In genomic region chr3:108870631-108871030, GRCm38 (mm10) we compare ENCODE assay signal across 27 mouse cellular contexts. TPM values are rescaled to one million over a fixed set of nuclear protein-coding genes. Genes with fewer than 3 reads are reported as not detected.
DNase-seq lines count a peak whose midpoint lies in the region; TF ChIP-seq lines count a peak whose summit lies in the region.
"Had no signal": no experiment of that assay in that cellular context is flagged by ENCODE, and none has a peak within 500 bp of the region (broad histone marks: within the 10 kb centered on the region; RNA-seq: fewer than 3 reads in every experiment).

No protein-coding gene starts in this region.

- WGBS in cerebellum, adult 2 months, result 84% methylated on average over 6 of the region's 6 CpGs
- WGBS in kidney, adult 2 months, result 79% methylated on average over 6 of the region's 6 CpGs

- no peak for TF ChIP-seq POLR2A in cerebellum, adult 2 months (IDR thresholded peaks at IDR 0.05; ENCODE audit: borderline replicate concordance, insufficient read depth, low read length)
- TF ChIP-seq POLR2A in kidney, adult 2 months (IDR thresholded peaks at IDR 0.05; ENCODE audit: low read depth, low read length), result no peak

- no peak for TF ChIP-seq CTCF in cerebellum, adult 2 months (IDR thresholded peaks at IDR 0.05; ENCODE audit: borderline replicate concordance, insufficient read depth, low read depth, low read length)
- no peak for TF ChIP-seq CTCF in gastrocnemius, adult 2 months (IDR thresholded peaks at IDR 0.05)
- TF ChIP-seq CTCF in kidney, adult 2 months (conservative IDR thresholded peaks at IDR 0.05; ENCODE audit: insufficient read depth, insufficient read length, low read depth, low read length), result no peak

- H3K4me1 ChIP-seq in cerebellum, adult 2 months (ENCODE audit: control insufficient read depth, insufficient read depth, low read length), result no peaks in the 10 kb centered on the region
- no peaks in the 10 kb centered on the region for H3K4me1 ChIP-seq in kidney, adult 2 months (ENCODE audit: control insufficient read depth, insufficient read depth, low read length)
- H3K4me1 ChIP-seq: embryonic facial prominence, embryonic 12.5 days; embryonic facial prominence, embryonic 15.5 days; heart, embryonic 12.5 days; heart, embryonic 15.5 days; hindbrain, embryonic 13.5 days; intestine, embryonic 15.5 days had no signal

- no peak overlapping the region for H3K4me3 ChIP-seq in cerebellum, adult 2 months (replicated peaks; ENCODE audit: insufficient read depth, low read depth, low read length)
- H3K4me3 ChIP-seq in gastrocnemius, adult 2 months, result no peak overlapping the region
- H3K4me3 ChIP-seq in kidney, adult 2 months (ENCODE audit: insufficient read depth, low read depth, low read length), result no peak overlapping the region
- H3K4me3 ChIP-seq: embryonic facial prominence, embryonic 12.5 days; embryonic facial prominence, embryonic 15.5 days; heart, embryonic 12.5 days; heart, embryonic 15.5 days; hindbrain, embryonic 10.5 days; hindbrain, embryonic 13.5 days; intestine, embryonic 15.5 days had no signal

- no peaks in the 10 kb centered on the region for H3K27me3 ChIP-seq in cerebellum, adult 2 months (ENCODE audit: control insufficient read depth, insufficient read depth, low read length)
- H3K27me3 ChIP-seq in kidney, adult 2 months (replicated peaks; ENCODE audit: control insufficient read depth, insufficient read depth, low read length), result no peaks in the 10 kb centered on the region
- H3K27me3 ChIP-seq: embryonic facial prominence, embryonic 12.5 days; embryonic facial prominence, embryonic 15.5 days; heart, embryonic 12.5 days; heart, embryonic 15.5 days; hindbrain, embryonic 13.5 days; intestine, embryonic 15.5 days had no signal

- H3K36me3 ChIP-seq in kidney, adult 2 months (ENCODE audit: control insufficient read depth, insufficient read depth, low read length), result no peaks in the 10 kb centered on the region
- H3K36me3 ChIP-seq: embryonic facial prominence, embryonic 12.5 days; embryonic facial prominence, embryonic 15.5 days; heart, embryonic 12.5 days; heart, embryonic 15.5 days; hindbrain, embryonic 10.5 days; hindbrain, embryonic 13.5 days; intestine, embryonic 15.5 days had no signal

- intact Hi-C loops in gastrocnemius, adult 2 months (cut with DNase I), result no loop called here

- peak; percentile 8 to 18 for DNase-seq in cerebellum, adult 2 months
- DNase-seq in cerebellum, adult 11-12 months, result no peak
- DNase-seq in adrenal gland, adult 8-10 months, result peak; percentile 50
- DNase-seq in adrenal gland, postnatal 25 days, result peak; percentile 50
- no peak for DNase-seq in gastrocnemius, adult 2 months
- no peak for DNase-seq in kidney, adult 2 months
- DNase-seq: B cell, adult 2 months; cerebellum, adult 8-10 months; cerebellum, postnatal 25 days; forebrain, postnatal 0 days; gastrocnemius, postnatal 25 days; heart, adult 18-20 months; heart, postnatal 10 days; heart, postnatal 36 days; kidney, adult 11 months; kidney, adult 9 months had no signal

- no peak overlapping the region for H3K27ac ChIP-seq in cerebellum, adult 2 months (ENCODE audit: insufficient read depth, low read length)
- no peak overlapping the region for H3K27ac ChIP-seq in gastrocnemius, adult 2 months
- H3K27ac ChIP-seq in kidney, adult 2 months (ENCODE audit: insufficient read depth, low read depth, low read length), result no peak overlapping the region
- H3K27ac ChIP-seq: embryonic facial prominence, embryonic 12.5 days; embryonic facial prominence, embryonic 15.5 days; heart, embryonic 15.5 days; hindbrain, embryonic 10.5 days; hindbrain, embryonic 13.5 days; intestine, embryonic 15.5 days had no signal

RNA-seq across cellular contexts. Expression of gene Fndc7, which starts 19.2 kb away (rescaled TPM):
- 0.08 and 0.11 TPM in 2 replicates for polyA plus RNA-seq in cerebellum, adult 2 months (2012; rRNA removed)
- 1 to 10 TPM in 2 of 4 experiments, under 1 TPM in 2; 0.35 to 2.2 (median 0.90) TPM for total RNA-seq in adrenal gland, adult 8-10 months (2022)
- total RNA-seq in adrenal gland, postnatal 25 days (2021), result 0.57 and 0.79 TPM in 2 replicates
- under 1 TPM in 1 of 2 experiments, not detected in 1; 0.06 TPM for total RNA-seq in gastrocnemius, adult 2 months (2021)
- polyA plus RNA-seq in kidney, adult 2 months (2012; rRNA removed), result 0.23 and 0.25 TPM in 2 replicates
- total RNA-seq: gastrocnemius, adult 8-10 months; gastrocnemius, postnatal 25 days; MEL had no signal
- polyA plus RNA-seq: forebrain, embryonic 11.5 days; forebrain, embryonic 14.5 days; forebrain, postnatal 0 days had no signal

RNA-seq across cellular contexts. Expression of gene Stxbp3, which starts 30.3 kb away (rescaled TPM):
- 32.2 and 32.5 TPM in 2 replicates for polyA plus RNA-seq in cerebellum, adult 2 months (2012; rRNA removed)
- total RNA-seq in adrenal gland, adult 8-10 months (2022), result 10 to 100 TPM; 59.8 to 75.3 (median 63.4) TPM
- 45.0 and 63.2 TPM in 2 replicates for total RNA-seq in adrenal gland, postnatal 25 days (2021)
- 10 to 100 TPM; 30.5 to 40.4 TPM for total RNA-seq in gastrocnemius, adult 2 months (2021)
- polyA plus RNA-seq in kidney, adult 2 months (2012; rRNA removed), result 10.5 and 14.4 TPM in 2 replicates

RNA-seq across cellular contexts. Expression of gene Prpf38b, which starts 40.9 kb away (rescaled TPM):
- 119 and 121 TPM in 2 replicates for polyA plus RNA-seq in cerebellum, adult 2 months (2012; rRNA removed)
- total RNA-seq in adrenal gland, adult 8-10 months (2022), result 10 to 100 TPM; 43.0 to 81.4 (median 55.3) TPM
- 77.1 and 78.8 TPM in 2 replicates for total RNA-seq in adrenal gland, postnatal 25 days (2021)
- 10 to 100 TPM; 17.6 to 18.7 TPM for total RNA-seq in gastrocnemius, adult 2 months (2021)
- 19.7 and 31.5 TPM in 2 replicates for polyA plus RNA-seq in kidney, adult 2 months (2012; rRNA removed)

Comparison
In these comparisons a context has a peak if more than half of its experiments do, and no peak if none do; other contexts are left out.
1. DNase-seq: peak in cerebellum, adult 2 months (2 of 2), adrenal gland, adult 8-10 months (single experiment) and adrenal gland, postnatal 25 days (single experiment); none in cerebellum, adult 11-12 months (single experiment), gastrocnemius, adult 2 months (single experiment) and kidney, adult 2 months (single experiment).